Mouse (Mus musculus): ENCODE data around the gene Nlgn1.

DNA sequence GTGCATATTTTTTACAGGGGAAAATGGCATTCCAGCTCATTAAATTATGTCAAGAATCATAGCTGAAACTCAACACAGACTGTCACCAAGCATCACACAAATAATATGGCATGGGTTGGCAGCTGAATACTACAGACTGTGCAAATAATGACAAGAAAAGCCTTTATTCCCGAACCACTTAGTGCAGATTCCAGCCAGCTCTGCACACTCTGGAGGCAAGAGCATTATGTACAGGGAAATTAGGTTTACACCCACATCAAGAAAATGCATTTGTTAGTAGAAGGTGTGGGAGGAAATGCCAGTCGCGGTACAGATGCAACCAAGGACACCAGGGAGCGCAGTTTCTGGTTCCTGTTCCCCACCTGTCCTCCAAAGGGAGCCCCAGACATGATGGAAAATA is 558.4 kb downstream of the Nlgn1 start:
- no peak for TF ChIP-seq CTCF (IDR thresholded peaks at IDR 0.05)
- TF ChIP-seq EP300 (IDR thresholded peaks at IDR 0.05) = no peak

Measured in lung, postnatal 0 days (tissue).